Mouse (Mus musculus) neural tube, embryonic 11.5 days (tissue): ENCODE measurements around the gene Kif1b. TPM values are rescaled to one million over a fixed set of nuclear protein-coding genes. Genes with fewer than 3 reads are reported as not detected.

Experiments used
- ATAC-seq: fragments of 200-750 bp; cut with Nextera tagmentation; 2 replicates; pipeline ENCODE4 v1.8.0; 2017; ENCODE audit warnings: moderate number of reproducible peaks, mild to moderate bottlenecking, moderate TSS enrichment, moderate library complexity; ENCODE audit not compliant: insufficient read depth, low FRiP score, low TSS enrichment
- DNase-seq: peaks from one replicate; pipeline ENCODE4 v3.0.0-alpha.2; 2015; ENCODE audit warnings: low spot score
- H3K27ac ChIP-seq: fragments of 300-500 bp; sonication (generic); 2 replicates; pipeline ENCODE4 v1.5.1; 2014; ENCODE audit warnings: low read depth, mild to moderate bottlenecking, low read length
- H3K27me3 ChIP-seq: fragments of 300-500 bp; sonication (generic); 2 replicates; pipeline ENCODE4 v1.6.1; 2014; ENCODE audit warnings: mild to moderate bottlenecking, low read length, mixed read lengths; ENCODE audit not compliant: control insufficient read depth, insufficient read depth
- H3K36me3 ChIP-seq: fragments of 300-500 bp; sonication (generic); 2 replicates; pipeline ENCODE4 v1.6.1; 2014; ENCODE audit warnings: mild to moderate bottlenecking, low read length, moderate library complexity, mixed read lengths; ENCODE audit not compliant: control insufficient read depth, insufficient read depth
- H3K4me1 ChIP-seq: fragments of 300-500 bp; sonication (generic); 2 replicates; pipeline ENCODE4 v1.6.1; 2014; ENCODE audit warnings: low read length, mixed read lengths; ENCODE audit not compliant: control insufficient read depth, insufficient read depth
- H3K4me2 ChIP-seq: fragments of 300-500 bp; sonication (generic); 2 replicates; pipeline ENCODE4 v1.6.1; 2014; ENCODE audit warnings: low read depth, mild to moderate bottlenecking, moderate library complexity
- H3K4me3 ChIP-seq: fragments of 300-500 bp; sonication (generic); 2 replicates; pipeline ENCODE4 v1.5.1; 2014; ENCODE audit warnings: low read depth, low read length
- H3K9ac ChIP-seq: fragments of 300-500 bp; sonication (generic); 2 replicates; pipeline ENCODE4 v1.6.1; 2014; ENCODE audit warnings: mild to moderate bottlenecking, low read length
- H3K9me3 ChIP-seq: fragments of 300-500 bp; sonication (generic); 2 replicates; pipeline ENCODE4 v1.6.1; 2016; ENCODE audit warnings: low read length; ENCODE audit not compliant: control insufficient read depth
- WGBS: fragments of 180-500 bp; shearing (Covaris S2); extraction: QIAGEN DNeasy Blood & Tissue Kit; methylation state at CpG from one replicate; pipeline ENCODE4 v1.1.7; 2014; 5-methylcytosine and 5-hydroxymethylcytosine counted together
- polyA plus RNA-seq: library from polyadenylated mRNA; unstranded; fragments of >200 nt; fragmentation: Nextera tagmentation; extraction: Ambion mirVana; gene quantifications from 2 replicates; pipeline ENCODE4 v1.2.1, GENCODE M21; 2014

Gene Kif1b
- polyA plus RNA-seq, 1 experiment from 2014 or later = 104 TPM

DNA sequence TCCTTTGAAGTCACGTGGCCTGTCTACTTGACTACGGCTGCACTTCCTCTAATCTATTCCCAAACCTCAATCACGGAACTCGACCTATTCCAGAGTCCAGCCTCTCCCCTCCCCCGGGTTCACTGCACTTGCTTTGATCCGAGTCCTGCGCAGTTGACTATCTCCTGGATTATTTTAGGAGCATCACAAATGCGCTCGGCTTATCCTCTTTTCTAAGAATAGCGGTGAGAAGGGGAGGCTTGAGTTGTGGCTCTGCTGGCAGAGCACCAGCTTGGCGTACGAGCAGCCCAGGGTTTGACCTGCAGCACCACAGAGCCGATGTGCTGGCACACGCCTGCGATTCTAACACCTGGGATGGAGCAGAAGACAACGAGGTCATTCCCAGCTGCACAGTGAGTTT, 16.2 kb upstream of the Kif1b start:
- no peak overlapping the region for H3K9ac ChIP-seq
- 84% methylated on average over 16 of the region's 16 CpGs for WGBS
- no peaks in the 10 kb centered on the region for H3K36me3 ChIP-seq
- ATAC-seq (no peak), DNase-seq (no peak)
- no peak overlapping the region for H3K4me3 ChIP-seq
- no peaks in the 10 kb centered on the region for H3K9me3 ChIP-seq
- H3K27me3 ChIP-seq = no peaks in the 10 kb centered on the region
- no peak overlapping the region for H3K27ac ChIP-seq
- no peaks in the 10 kb centered on the region for H3K4me1 ChIP-seq
- H3K4me2 ChIP-seq = no peak overlapping the region

DNA sequence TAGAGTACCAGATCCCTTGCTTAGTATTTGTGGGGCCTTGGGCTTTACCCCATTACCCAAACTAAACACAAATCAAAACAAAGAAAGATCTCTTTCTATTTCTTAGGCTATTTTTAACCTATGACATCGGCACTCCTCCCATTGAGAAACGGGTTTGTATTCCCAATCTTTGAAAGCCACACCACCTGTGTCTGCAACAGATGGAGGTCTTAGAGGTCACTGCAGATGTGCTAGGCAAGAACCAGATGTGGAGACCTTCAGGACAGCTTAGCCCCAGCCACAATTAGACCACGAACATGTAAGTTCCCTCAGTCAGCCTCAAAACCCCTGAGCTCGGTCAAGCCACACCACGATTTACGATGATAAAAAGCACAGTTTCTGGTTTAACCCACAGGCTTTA, 15.2 kb upstream of the Kif1b start:
- Histone ChIP-seq H3K27me3 (no peaks in the 10 kb centered on the region), H3K27ac (no peak overlapping the region), H3K4me1 (no peaks in the 10 kb centered on the region), H3K9me3 (no peaks in the 10 kb centered on the region), H3K9ac (no peak overlapping the region), H3K36me3 (no peaks in the 10 kb centered on the region), H3K4me2 (no peak overlapping the region), H3K4me3 (no peak overlapping the region)
- ATAC-seq (no peak), DNase-seq (no peak)
- WGBS = 76% methylated on average over 6 of the region's 6 CpGs

DNA sequence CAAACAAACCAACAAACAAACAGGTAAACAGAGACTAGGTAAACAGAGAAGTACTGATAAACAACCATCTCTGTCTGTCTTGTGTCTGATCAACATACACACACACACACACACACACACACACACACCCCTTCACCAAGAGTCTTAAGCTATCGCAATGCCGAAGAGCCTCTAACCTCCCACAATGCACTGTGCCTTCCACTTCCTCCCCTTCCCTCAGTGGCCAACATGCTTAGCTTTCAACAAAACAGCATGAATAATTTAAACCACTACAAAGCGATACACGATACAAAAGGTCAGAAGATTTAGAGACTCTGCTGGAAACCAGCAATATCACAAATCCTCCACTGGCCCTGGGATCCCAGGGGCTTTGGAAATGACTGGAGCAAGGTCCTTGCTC, 14.8 kb upstream of the Kif1b start:
- Histone ChIP-seq H3K36me3 (no peaks in the 10 kb centered on the region), H3K4me1 (no peaks in the 10 kb centered on the region), H3K9ac (no peak overlapping the region), H3K27ac (no peak overlapping the region), H3K4me3 (no peak overlapping the region), H3K4me2 (no peak overlapping the region), H3K9me3 (no peaks in the 10 kb centered on the region), H3K27me3 (no peaks in the 10 kb centered on the region)
- no peak for ATAC-seq
- no peak for DNase-seq
- WGBS = 61% methylated on average over 4 of the region's 4 CpGs

DNA sequence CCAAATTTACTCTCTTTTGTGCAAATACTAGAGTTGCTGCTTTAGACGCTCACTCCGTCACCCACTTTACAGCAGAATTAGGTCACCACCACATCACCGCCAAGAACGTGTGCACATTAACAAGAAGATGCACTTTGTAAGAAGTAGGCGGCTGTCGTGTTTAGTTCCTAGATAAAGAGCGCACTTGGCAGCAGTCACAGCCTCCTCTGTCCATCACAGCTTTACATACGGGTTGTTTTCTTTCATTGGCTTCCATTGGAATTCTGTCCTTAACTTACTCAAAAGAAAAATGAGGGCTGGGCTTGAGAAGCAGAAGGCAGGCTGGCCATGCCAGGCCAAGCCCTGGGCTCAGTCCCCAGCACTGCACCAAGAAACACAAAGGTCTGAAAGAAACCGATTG, 11.6 kb upstream of the Kif1b start:
- Histone ChIP-seq H3K9ac (no peak overlapping the region), H3K27ac (no peak overlapping the region), H3K9me3 (no peaks in the 10 kb centered on the region), H3K36me3 (no peaks in the 10 kb centered on the region), H3K27me3 (no peaks in the 10 kb centered on the region), H3K4me2 (no peak overlapping the region), H3K4me1 (no peaks in the 10 kb centered on the region), H3K4me3 (no peak overlapping the region)
- ATAC-seq (no peak), DNase-seq (no peak)
- WGBS = 84% methylated on average over 9 of the region's 9 CpGs

DNA sequence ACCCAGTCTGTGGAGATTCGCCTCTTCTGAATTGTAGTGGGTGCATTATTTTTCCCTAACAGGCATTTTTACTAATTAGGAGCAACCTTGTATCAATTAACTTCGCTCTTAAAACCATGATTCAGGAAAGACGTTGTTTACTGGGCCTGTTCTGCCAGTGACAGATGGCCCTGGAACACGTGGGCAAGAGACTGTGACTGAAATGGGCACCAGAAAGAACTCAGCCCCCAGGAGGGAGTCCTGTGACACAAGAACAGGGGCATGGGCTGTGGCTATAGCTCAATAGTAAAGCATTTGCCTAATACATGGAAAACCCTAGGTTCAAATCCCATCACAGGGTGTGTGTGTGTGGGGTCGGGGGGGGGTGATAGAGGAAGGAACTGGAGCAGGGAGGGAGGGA, 9.9 kb upstream of the Kif1b start:
- Histone ChIP-seq H3K36me3 (no peaks in the 10 kb centered on the region), H3K27ac (no peak overlapping the region), H3K4me1 (no peaks in the 10 kb centered on the region), H3K27me3 (no peaks in the 10 kb centered on the region), H3K4me3 (no peak overlapping the region), H3K4me2 (no peak overlapping the region), H3K9me3 (no peaks in the 10 kb centered on the region), H3K9ac (no peak overlapping the region)
- no peak for DNase-seq
- no peak for ATAC-seq
- 58% methylated on average over 5 of the region's 5 CpGs for WGBS

DNA sequence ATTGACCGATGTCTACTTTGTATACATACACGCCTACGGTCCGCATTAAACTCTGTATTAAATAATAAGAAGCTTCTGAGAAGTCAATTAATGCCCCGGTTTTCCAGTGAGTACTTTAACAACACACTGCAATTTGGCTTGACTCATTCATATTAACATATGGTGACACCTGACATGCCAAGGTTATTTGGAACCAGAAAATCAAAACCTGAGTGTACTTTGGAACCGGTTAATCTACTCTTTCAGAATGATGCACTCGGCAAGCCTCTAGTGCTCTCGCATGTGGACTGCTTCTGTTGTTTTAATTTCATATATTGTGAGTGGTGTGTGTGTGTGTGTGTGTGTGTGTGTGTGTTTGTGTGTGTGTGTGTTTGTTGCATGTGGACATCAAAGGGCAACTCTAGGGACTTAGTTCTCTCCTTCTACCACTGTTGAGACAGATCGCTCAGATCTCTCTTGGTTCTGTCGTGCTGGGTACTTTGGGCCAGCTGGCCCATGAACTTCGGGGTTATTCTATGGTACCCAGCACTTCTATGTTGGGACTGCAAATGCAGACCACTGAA, 6.9 kb upstream of the Kif1b start:
- no peak overlapping the region for H3K4me2 ChIP-seq
- no peaks in the 10 kb centered on the region for H3K4me1 ChIP-seq
- no peak overlapping the region for H3K27ac ChIP-seq
- H3K4me3 ChIP-seq = no peak overlapping the region
- WGBS = 95% methylated on average over 11 of the region's 11 CpGs
- no peaks in the 10 kb centered on the region for H3K9me3 ChIP-seq
- DNase-seq (no peak), ATAC-seq (no peak)
- no peaks in the 10 kb centered on the region for H3K27me3 ChIP-seq
- no peaks in the 10 kb centered on the region for H3K36me3 ChIP-seq
- H3K9ac ChIP-seq = no peak overlapping the region

DNA sequence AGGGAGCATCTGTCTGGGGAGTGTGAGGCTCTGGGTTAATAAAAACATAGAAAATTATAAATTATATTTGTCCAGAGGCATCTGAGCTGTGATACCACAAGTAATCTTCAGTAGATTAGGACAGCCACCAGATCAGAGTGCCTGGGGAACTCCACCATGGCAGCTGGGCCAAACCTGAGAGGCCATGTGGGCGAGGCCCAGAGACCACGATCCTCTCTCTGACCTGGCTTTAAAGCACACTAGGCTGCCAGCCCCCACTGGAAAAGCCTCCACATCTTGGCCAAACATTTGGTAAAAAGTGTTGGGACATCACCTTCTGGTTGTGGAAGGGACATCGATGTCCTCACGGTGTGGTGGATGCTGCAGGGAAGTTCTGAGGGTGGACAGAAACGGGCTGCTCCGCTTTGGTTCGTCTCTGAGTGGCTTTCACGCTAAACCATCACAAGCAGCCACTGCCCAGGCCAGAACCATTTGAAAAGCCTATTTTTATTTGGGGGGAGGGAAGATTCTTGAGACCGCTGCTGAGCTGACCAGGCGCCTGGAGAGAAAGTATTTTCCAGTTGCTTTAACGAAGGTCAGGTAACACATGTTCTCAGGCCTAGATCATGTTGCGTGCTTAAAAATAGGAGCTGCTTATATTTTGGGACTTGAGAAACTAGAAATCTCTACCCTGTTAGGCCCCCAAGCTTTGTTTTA, 6.2 kb upstream of the Kif1b start:
- WGBS = 84% methylated on average over 12 of the region's 12 CpGs
- DNase-seq (no peak), ATAC-seq (no peak)
- H3K4me2 ChIP-seq = no peak overlapping the region
- no peaks in the 10 kb centered on the region for H3K9me3 ChIP-seq
- H3K4me1 ChIP-seq = peaks cover 1% of the 10 kb centered on the region; the same call in 1 of the 2 replicates
- H3K9ac ChIP-seq = no peak overlapping the region
- H3K36me3 ChIP-seq = no peaks in the 10 kb centered on the region
- no peak overlapping the region for H3K27ac ChIP-seq
- no peak overlapping the region for H3K4me3 ChIP-seq
- H3K27me3 ChIP-seq = no peaks in the 10 kb centered on the region

DNA sequence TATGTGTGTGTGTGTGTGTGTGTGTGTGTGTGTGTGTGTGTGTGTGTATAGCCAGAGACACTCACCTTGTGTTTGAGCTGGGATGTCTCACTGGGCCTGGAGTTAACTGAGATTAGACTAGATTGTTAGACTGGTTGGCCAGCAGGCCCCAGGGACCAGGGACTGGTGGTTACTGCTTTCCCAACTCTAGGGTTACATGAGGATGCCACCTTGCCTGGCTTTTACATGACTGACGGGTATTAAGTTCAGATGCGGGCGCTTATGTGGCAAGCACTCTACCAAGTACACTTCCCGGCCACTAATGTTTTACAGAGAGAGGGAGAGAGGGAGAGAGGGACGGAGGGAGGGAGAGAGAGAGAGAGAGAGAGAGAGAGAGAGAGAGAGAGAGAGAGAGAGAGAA, 4.5 kb upstream of the Kif1b start:
- no peak overlapping the region for H3K4me3 ChIP-seq
- no peaks in the 10 kb centered on the region for H3K27me3 ChIP-seq
- H3K36me3 ChIP-seq = no peaks in the 10 kb centered on the region
- peaks cover 5% of the 10 kb centered on the region; the same call in 1 of the 2 replicates for H3K4me1 ChIP-seq
- no peak overlapping the region for H3K9ac ChIP-seq
- no peak overlapping the region for H3K27ac ChIP-seq
- DNase-seq (no peak), ATAC-seq (no peak)
- WGBS = 85% methylated on average over 5 of the region's 5 CpGs
- H3K4me2 ChIP-seq = no peak overlapping the region
- no peaks in the 10 kb centered on the region for H3K9me3 ChIP-seq

DNA sequence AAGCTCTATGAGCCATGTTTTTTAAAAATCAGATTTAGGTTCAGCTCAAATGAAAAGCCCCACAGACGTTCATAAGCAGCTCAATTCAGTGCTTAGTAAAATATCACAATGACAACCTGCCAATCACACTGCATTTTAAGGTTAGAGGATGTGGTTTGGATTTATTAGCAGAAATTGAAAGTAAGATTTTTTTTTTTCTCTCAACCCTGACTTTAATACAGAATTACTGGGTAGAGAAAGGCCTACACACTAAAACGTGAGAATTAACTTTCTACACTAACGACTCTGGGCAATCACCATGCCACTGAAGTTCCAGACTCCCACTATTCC, 963 bp upstream of the Kif1b start:
- WGBS = 37% methylated on average over 3 of the region's 3 CpGs
- peak overlapping the region; percentile 99 for H3K4me3 ChIP-seq
- peaks cover 10% of the 10 kb centered on the region for H3K4me1 ChIP-seq
- peak overlapping the region; percentile 49 for H3K4me2 ChIP-seq
- H3K36me3 ChIP-seq = no peaks in the 10 kb centered on the region
- no peaks in the 10 kb centered on the region for H3K9me3 ChIP-seq
- ATAC-seq (no peak), DNase-seq (no peak)
- H3K27ac ChIP-seq = peak overlapping the region; percentile 90
- no peaks in the 10 kb centered on the region for H3K27me3 ChIP-seq
- H3K9ac ChIP-seq = peak overlapping the region; percentile 98
